Mouse (Mus musculus) hindbrain, embryonic 11.5 days (tissue): ENCODE measurements around the gene Aggf1. TPM values are rescaled to one million over a fixed set of nuclear protein-coding genes. Genes with fewer than 3 reads are reported as not detected.

ENCODE experiments used
- ATAC-seq: fragments of 200-750 bp; cut with Nextera tagmentation; 2 replicates; pipeline ENCODE4 v1.8.0; 2017; ENCODE audit warnings: mild to moderate bottlenecking, moderate TSS enrichment, moderate library complexity; ENCODE audit not compliant: low FRiP score
- DNase-seq: peaks from one replicate; pipeline ENCODE4 v3.0.0-alpha.2; 2015; ENCODE audit warnings: low spot score
- H3K27ac ChIP-seq: fragments of 300-500 bp; sonication (generic); 2 replicates; pipeline ENCODE4 v1.5.1; 2014; ENCODE audit warnings: mild to moderate bottlenecking, low read depth, low read length
- H3K27me3 ChIP-seq: fragments of 300-500 bp; sonication (generic); 2 replicates; pipeline ENCODE4 v1.6.1; 2014; ENCODE audit warnings: mild to moderate bottlenecking, low read length, moderate library complexity, mixed read lengths; ENCODE audit not compliant: control insufficient read depth, insufficient read depth
- H3K36me3 ChIP-seq: fragments of 300-500 bp; sonication (generic); 2 replicates; pipeline ENCODE4 v1.6.1; 2014; ENCODE audit warnings: mild to moderate bottlenecking, low read length, moderate library complexity, mixed read lengths; ENCODE audit not compliant: control insufficient read depth, insufficient read depth
- H3K4me1 ChIP-seq: fragments of 300-500 bp; sonication (generic); replicated peaks from 2 replicates; pipeline ENCODE4 v1.6.1; 2014; ENCODE audit warnings: low read length, mixed read lengths; ENCODE audit not compliant: control insufficient read depth, insufficient read depth
- H3K4me2 ChIP-seq: fragments of 300-500 bp; sonication (generic); replicated peaks from 2 replicates; pipeline ENCODE4 v1.6.1; 2014; ENCODE audit warnings: mild to moderate bottlenecking, low read depth, low read length
- H3K4me3 ChIP-seq: fragments of 300-500 bp; sonication (generic); 2 replicates; pipeline ENCODE4 v1.5.1; 2014; ENCODE audit warnings: low read depth, low read length
- H3K9ac ChIP-seq: fragments of 300-500 bp; sonication (generic); 2 replicates; pipeline ENCODE4 v1.6.1; 2014; ENCODE audit warnings: low read depth, low read length
- H3K9me3 ChIP-seq: fragments of 300-500 bp; sonication (generic); 2 replicates; pipeline ENCODE4 v1.6.1; 2016; ENCODE audit warnings: low read length; ENCODE audit not compliant: control insufficient read depth
- WGBS: fragments of 180-500 bp; shearing (Covaris S2); extraction: QIAGEN DNeasy Blood & Tissue Kit; methylation state at CpG from one replicate; pipeline ENCODE4 v1.1.7; 2014; 5-methylcytosine and 5-hydroxymethylcytosine counted together
- polyA plus RNA-seq: library from polyadenylated mRNA; unstranded; fragments of >200 nt; fragmentation: Nextera tagmentation; extraction: Ambion mirVana; gene quantifications from 2 replicates; pipeline ENCODE4 v1.2.1, GENCODE M21; 2014

Aggf1 gene
- polyA plus RNA-seq, 1 experiment from 2014 or later = 47.7 TPM

DNA sequence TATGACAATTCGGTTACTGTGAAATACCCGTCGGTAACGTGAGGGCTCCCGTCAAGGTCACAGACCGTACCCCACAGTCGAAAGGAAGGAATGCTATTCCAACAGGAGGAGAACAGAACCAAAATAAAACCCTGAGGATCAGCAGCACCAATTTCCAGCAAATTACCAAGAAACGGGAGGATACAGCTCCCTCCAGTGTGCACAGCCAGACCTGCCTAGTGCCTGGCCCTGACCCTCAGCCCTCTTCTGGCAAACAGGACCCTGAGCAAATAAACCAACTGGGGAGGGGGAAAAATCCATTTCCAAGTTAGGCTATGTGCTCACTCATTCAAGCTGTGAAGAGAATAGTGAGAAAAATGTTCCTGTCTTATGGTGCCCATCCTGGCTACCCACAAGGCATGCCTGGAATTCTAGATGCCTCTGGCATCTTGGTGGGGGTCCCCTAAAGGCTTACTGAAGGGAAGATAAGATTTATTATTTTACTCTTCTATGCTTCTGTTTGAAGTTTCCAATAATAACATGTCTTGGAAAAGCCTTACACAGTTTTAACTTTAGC, 68.0 kb downstream of the Aggf1 start:
- Histone ChIP-seq H3K4me2 (no peak overlapping the region), H3K4me3 (no peak overlapping the region), H3K36me3 (no peaks in the 10 kb centered on the region), H3K9me3 (no peaks in the 10 kb centered on the region), H3K4me1 (no peaks in the 10 kb centered on the region), H3K9ac (no peak overlapping the region), H3K27me3 (no peaks in the 10 kb centered on the region), H3K27ac (no peak overlapping the region)
- 83% methylated on average over 8 of the region's 8 CpGs for whole genome bisulfite sequencing
- DNase-seq = no peak
- no peak for ATAC-seq

DNA sequence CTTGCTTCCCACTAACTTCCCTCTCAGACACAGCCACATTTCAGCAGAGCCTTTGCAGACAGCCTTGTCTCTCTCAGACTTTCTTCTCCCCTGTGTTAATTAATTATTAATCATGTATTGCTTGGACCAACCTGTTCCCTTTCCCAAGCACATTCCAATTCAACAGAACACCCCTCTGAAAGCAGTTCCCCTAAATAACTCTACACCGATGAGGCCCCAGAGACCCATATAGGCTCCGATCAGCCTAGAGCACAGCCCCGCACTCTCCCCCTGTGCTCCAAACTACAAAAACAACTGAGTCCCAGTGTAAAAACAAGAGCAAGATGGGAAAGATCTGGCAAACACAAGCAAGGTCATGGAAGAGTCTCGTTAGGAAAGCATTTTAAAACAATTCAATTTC, 68.6 kb downstream of the Aggf1 start:
- Histone ChIP-seq H3K9me3 (no peaks in the 10 kb centered on the region), H3K27me3 (no peaks in the 10 kb centered on the region), H3K4me3 (no peak overlapping the region), H3K9ac (no peak overlapping the region), H3K27ac (no peak overlapping the region), H3K36me3 (no peaks in the 10 kb centered on the region), H3K4me2 (no peak overlapping the region), H3K4me1 (no peaks in the 10 kb centered on the region)
- DNase-seq (no peak), ATAC-seq (no peak)
- 65% methylated on average over 4 of the region's 4 CpGs for WGBS

Other genes starting within 250 kb of the Aggf1 start
- 3.1 and 3.3 TPM in 2 replicates for gene Pde8b, start 125.0 kb downstream of the Aggf1 start, polyA plus RNA-seq
- 50.8 and 53.8 TPM in 2 replicates for gene Zbed3, start 51.7 kb downstream of the Aggf1 start, polyA plus RNA-seq
- gene Crhbp, start 69.6 kb upstream of the Aggf1 start, polyA plus RNA-seq = 2.9 TPM in 2 replicates
- gene S100z, start 103.4 kb upstream of the Aggf1 start, polyA plus RNA-seq = not detected in 2 replicates
- gene F2rl1, start 149.9 kb upstream of the Aggf1 start, polyA plus RNA-seq = 0.13 and 0.17 TPM in 2 replicates
- 123 and 132 TPM in 2 replicates for gene F2r, start 243.1 kb upstream of the Aggf1 start, polyA plus RNA-seq